Mouse (Mus musculus) left cerebral cortex, adult 6 months (tissue): Measurements from ENCODE around the gene Gm33815. TPM values are rescaled to one million over a fixed set of nuclear protein-coding genes. Genes with fewer than 3 reads are reported as not detected.

ENCODE experiments used
- long read RNA-seq, 2 experiments: library from polyadenylated mRNA; unstranded; transcript quantifications; one replicate each; pipeline ENCODE4 v2.0.0; 2019 to 2020
- polyA plus RNA-seq: library from polyadenylated mRNA; unstranded; fragments of <200 nt; fragmentation: Nextera tagmentation; gene quantifications from 2 replicates; pipeline ENCODE4 v1.2.3, GENCODE M21; 2021

Gm33815 gene
- polyA plus RNA-seq: not detected in 2 replicates
- long read RNA-seq, experiment 1: 0 reads
- long read RNA-seq, experiment 2: 0 reads

DNA sequence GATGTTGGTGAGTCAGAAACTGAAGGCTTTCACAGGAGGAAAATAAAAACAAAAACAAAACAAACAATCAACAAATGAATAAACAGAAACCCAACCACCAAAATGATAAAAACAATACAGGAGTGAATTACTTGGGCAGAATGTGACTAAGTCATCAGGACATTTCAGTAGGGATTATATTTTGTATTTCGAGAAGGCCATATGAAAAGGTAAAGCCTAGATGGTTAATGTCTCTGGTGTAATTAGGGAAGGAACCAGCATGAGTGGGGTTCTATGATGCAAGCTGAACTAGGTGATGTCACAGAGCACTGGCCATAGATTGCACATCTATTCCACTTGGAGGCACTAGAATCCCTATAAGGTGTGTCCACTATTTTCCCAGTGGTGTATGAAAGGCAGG is at the start of gene Gm33815:
Gene Gm33815, plus strand, starts transcription at position 301 of the 400 bp plus-strand sequence.

